Mouse (Mus musculus) lung, adult 2 months (tissue): ENCODE measurements around the gene Foxj3.

Source experiments
- CTCF ChIP-seq: fragments of 200-500 bp; IDR thresholded peaks from 2 replicates; pipeline ENCODE4 v1.5.1; 2011; ENCODE audit warnings: mild to moderate bottlenecking, low read length, control low read depth; ENCODE audit not compliant: insufficient read depth
- POLR2A ChIP-seq: fragments of 200-500 bp; IDR thresholded peaks from 2 replicates; pipeline ENCODE4 v1.6.1; 2011; ENCODE audit warnings: low read depth, mild to moderate bottlenecking, control low read depth, low read length, borderline replicate concordance; ENCODE audit errors: extremely low read depth

DNA sequence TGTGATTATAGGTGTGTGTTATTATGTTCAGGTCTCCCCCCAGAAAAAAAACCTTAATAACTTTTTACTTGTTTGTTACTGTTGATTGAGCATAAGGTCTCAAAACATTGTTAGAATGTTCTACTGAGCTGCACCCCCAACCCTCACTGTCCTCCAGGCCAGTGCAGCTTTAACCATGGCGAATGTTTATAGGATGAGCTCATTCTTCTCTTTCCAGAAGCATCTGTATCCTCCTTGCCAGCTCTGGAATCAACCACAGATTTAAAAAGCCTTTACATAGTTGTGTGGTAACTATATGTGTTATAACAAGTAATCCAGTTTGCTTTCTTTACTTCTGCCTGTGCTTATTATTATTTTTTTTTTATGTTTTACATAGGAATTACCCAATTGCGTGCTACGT is 38.7 kb downstream of the Foxj3 start:
- no peak for TF ChIP-seq CTCF
- no peak for TF ChIP-seq POLR2A
